Mouse (Mus musculus) 3134 (cell line): Measurements from ENCODE around the gene Eya2.
"Not testable (repeated sequence)": the region's sequence is repeated elsewhere in the genome, so short reads cannot be mapped to it uniquely, and the experiment has no call there.

ENCODE experiments used
- DNase-seq: peaks from one replicate; pipeline ENCODE4 v3.0.0-alpha.2; 2011; ENCODE audit warnings: low spot score; ENCODE audit not compliant: insufficient read length; ENCODE audit errors: extremely low read depth

Eya2 gene

GRCm38 (mm10) chr2:165759421-165759985 lies 164.7 kb downstream of the Eya2 start:
- DNase-seq: no peak

GRCm38 (mm10) chr2:165768805-165769358 lies 174.1 kb downstream of the Eya2 start:
- DNase-seq: no peak

DNA sequence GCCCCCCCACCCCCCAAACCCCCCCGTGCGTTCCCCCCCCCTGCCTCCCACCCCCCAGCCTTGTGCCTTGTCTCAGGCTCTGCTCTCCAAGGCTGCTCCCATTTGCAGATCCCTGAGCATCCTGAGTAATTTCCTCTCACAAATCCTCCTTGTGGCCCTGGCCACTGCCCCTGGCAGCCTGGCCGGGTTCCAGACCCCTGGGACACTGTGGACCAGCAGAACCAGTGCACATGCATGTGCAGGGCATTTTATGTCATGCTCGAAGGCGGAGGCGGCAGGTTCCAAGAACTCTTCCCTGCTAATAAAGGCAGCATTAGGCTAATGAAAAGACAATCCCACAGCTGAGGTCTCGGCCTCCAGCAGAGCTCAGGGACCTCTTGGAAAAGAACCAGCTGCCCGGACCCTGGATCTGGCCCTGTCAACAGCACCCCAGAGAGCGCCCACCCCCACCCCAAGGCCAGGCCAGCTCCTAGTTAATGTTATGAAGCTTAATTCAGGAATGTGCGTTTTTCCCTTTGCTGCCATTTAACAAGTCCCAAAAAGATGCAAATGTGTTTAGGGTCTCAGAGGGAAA lies 174.6 kb downstream of the Eya2 start:
- DNase-seq: no peak

DNA sequence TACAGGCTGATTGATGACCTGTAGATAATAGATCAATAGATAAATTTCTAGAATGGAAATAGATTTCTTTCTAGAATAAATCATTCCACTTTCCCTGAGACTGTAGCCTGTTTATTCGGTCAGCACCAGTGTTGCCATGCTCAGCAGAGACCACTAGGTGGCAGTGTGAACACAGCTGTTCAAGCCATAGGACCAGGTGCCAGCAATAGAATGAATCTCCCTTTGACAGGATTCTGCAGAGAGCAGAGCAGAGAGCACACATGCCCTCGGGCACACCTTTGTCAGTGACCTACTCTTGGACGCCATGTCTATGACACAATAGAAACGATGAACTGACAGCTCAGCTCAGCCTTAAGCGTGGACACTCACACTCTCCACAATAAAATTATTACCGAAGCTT lies 184.1 kb downstream of the Eya2 start:
- DNase-seq: no peak

- no peak for DNase-seq
Measured at GRCm38 (mm10) chr2:165782324-165782723, 187.5 kb downstream of the Eya2 start.

- DNase-seq: no peak
Measured at GRCm38 (mm10) chr2:165785312-165786036, 190.6 kb downstream of the Eya2 start.

GRCm38 (mm10) chr2:165786467-165786866 lies 191.6 kb downstream of the Eya2 start:
- no peak for DNase-seq

- DNase-seq: no peak
Measured at GRCm38 (mm10) chr2:165788005-165788404, 193.2 kb downstream of the Eya2 start.

DNA sequence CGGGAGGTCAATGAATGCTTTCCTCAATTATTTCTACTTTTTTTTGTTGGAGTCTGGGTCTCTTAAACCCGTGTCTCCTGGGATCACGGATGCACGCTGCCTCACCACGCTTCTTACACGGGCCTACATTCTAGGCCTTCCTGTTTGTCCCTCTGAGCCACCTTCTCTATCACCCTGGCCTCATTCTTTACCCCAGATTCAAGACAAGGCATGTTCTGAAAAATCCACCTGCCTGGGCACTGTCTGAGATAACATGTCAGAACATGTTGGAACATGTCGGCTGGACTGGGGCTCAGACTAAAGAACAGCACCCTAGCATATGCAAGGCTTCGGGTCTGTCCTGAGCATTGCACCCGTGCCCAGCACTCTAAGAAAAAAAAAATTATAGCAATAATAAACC lies 194.0 kb downstream of the Eya2 start:
- DNase-seq: no peak

- DNase-seq: no peak
Measured at GRCm38 (mm10) chr2:165789667-165790066, 194.8 kb downstream of the Eya2 start.

- no peak for DNase-seq
Measured at GRCm38 (mm10) chr2:165791026-165791425, 196.2 kb downstream of the Eya2 start.

GRCm38 (mm10) chr2:165791657-165792056 lies 196.8 kb downstream of the Eya2 start:
- DNase-seq: no peak

- no peak for DNase-seq
Measured at GRCm38 (mm10) chr2:165792431-165793282, 197.8 kb downstream of the Eya2 start.

DNA sequence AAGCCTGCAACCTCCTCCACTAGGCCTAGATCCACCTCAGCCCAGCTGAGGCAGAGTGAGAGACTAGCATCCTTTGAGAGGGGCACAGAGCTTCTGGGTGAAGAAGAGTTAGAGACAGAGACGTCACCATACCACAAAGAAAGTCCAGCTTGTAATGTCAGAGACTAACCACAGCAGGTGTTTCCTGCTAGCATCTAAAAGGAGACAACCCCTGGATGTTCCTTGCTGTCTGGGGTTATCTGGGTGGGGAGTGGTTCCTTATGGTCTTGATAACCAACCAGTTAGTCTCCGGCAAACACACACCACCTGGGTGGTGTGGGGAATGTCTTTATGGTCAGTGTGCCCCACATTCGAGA lies 198.4 kb downstream of the Eya2 start:
- DNase-seq: no peak

DNA sequence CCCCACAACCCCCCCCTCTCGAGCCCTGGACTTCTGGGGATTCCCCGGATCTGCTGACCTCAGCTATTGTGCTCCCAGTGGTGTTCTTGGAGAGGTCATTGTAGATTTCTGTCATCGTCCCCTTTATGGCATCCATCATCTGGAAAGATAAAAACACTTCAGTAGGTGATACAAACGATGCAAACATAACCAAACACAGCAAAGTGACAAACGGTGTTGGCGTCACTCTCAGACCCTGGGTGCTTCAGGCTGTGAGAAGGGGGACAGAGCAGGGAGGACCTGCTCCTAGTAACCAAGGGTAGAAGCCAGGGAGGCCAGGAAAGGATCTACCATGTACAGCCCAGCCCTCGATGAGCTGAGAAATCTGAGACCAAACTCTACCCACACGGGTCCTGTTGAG lies 203.0 kb downstream of the Eya2 start:
- DNase-seq: no peak

DNA sequence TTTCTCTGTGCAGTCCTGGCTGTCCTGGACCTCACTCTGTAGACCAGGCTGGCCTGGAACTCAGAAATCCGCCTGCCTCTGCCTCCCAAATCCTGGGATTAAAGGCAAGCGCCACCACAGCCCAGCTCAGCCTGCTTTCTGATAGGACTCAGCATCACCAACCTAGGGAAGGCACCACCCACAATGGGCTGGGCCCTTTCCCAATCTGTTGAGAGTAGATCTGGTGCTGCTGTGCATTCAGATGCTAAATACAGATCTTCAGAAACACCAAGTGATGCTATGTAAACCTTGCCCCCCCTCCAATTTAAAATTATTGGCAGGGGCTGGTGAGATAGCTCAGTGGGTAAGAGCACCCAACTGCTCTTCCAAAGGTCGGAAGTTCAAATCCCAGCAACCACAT lies 205.3 kb downstream of the Eya2 start:
- not testable (repeated sequence) for DNase-seq

GRCm38 (mm10) chr2:165808179-165808975 lies 213.5 kb downstream of the Eya2 start:
- no peak for DNase-seq

GRCm38 (mm10) chr2:165809091-165809490 lies 214.3 kb downstream of the Eya2 start:
- DNase-seq: no peak

DNA sequence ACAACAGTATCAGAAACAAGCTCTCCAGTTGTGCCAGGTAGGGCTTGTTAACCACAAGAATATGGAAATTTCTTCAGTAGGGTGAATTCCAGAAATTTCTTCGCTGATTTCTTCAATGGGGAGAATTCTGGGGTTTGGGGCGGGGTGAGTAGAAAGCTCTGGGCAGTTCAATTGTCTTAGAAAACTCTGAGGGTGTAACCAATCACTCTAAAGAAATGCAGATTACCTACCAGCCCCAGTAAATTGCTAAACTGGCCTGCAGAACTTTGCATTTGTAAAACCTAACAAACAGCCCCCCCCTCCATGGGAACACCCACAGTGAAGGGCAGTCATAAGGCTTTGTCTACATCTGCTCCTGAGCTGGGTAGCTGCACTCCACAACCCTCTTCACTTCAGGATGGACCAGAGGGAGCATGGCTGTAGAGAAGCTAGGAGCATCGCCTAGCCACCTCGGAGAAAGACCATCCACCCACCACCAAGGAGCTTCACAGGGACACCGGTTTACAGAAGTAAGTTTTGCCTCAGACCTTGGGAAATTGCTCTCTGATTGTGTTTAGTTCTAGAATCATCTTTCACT lies 215.2 kb downstream of the Eya2 start:
- DNase-seq: no peak

DNA sequence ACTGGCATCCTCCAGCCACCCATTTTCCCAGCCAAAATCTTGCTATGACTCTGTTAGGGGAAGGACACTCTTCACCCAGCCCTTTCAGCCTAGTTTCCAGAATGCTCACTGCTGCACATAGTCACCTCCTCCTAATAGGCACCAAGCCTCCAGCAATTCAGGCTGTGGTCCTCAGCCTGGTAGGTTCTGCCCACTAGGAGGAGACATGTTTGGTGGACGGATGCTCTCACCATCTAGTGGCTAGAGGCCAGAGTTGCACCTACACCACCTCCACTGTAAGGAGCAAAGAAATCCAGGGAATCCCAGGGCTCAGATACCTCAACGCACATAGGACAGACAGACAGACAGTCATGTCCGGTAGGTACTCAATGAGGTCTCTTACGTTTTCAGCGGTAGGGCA lies 216.7 kb downstream of the Eya2 start:
- DNase-seq: no peak
